In the genomic region with DNA sequence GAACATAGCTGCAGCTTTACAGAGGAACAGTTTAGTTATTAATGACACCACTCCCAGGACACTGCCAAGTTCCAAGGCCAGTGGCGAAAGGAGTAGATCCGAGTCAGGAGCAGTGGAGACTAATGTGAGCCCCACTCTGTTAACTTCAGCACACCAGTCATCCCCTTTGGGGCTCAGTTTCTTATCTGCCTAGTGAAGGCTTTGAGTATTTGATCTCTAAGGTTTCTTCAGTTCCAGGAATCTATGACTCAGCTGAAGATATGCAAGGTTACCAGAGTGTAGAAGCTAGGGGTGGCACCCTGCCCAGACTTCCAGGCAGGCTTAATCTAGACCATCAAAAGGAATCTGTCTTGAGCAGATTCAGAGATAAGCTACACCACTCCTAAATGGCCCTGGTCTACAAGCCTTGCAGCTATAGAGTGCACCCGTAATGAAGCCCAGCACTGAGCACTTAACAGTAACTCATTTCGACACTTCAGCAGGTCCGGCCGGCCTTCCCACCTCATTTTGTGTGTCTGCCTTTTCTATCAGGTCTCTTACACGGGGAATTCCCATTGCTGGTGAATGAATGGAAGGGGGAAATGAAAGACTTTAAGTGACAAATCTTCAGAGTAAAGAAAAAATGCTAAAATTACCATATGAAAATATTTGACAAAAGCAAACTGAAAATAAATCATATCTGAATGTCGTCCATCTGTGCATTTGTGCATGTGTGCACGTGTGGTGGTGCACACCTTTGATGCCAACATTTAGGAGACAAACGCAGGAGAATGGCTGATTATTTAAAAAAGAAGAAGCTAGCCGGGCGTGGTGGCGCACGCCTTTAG, we compare ENCODE assay signal across 8 mouse cellular contexts. TPM values are rescaled to one million over a fixed set of nuclear protein-coding genes. Genes with fewer than 3 reads are reported as not detected.
DNase-seq lines count a peak whose midpoint lies in the region.

No protein-coding gene starts in this region.

- peak; percentile 39 for DNase-seq in right cerebral cortex, adult 18-20 months
- DNase-seq in right cerebral cortex, postnatal 36 days (ENCODE audit: low spot score in 2 of 2), result no peak
- DNase-seq in adrenal gland, postnatal 25 days, result peak; percentile 81
- peak; percentile 78 to 80 for DNase-seq in kidney, adult 8-10 months
- peak; percentile 63 for DNase-seq in lung, postnatal 10 days
- no peak for DNase-seq in B cell, adult 2 months
- no peak for DNase-seq in spleen, postnatal 4 days (ENCODE audit: low spot score in 2 of 2)
- no peak for DNase-seq in cerebellum, postnatal 4 days (ENCODE audit: low spot score in 2 of 2)

RNA-seq across cellular contexts. Expression of a gene that starts 21.0 kb away (rescaled TPM):
- total RNA-seq in adrenal gland, postnatal 25 days (2021), result 91.9 and 110 TPM in 2 replicates

RNA-seq across cellular contexts. Expression of a gene that starts 28.2 kb away (rescaled TPM):
- total RNA-seq in adrenal gland, postnatal 25 days (2021), result 81.8 and 82.8 TPM in 2 replicates

RNA-seq across cellular contexts. Expression of a gene that starts 28.3 kb away (rescaled TPM):
- total RNA-seq in adrenal gland, postnatal 25 days (2021), result 302 and 348 TPM in 2 replicates

RNA-seq across cellular contexts. Expression of a gene that starts 47.9 kb away (rescaled TPM):
- 1.7 and 2.9 TPM in 2 replicates for total RNA-seq in adrenal gland, postnatal 25 days (2021)

RNA-seq across cellular contexts. Expression of a gene that starts 54.7 kb away (rescaled TPM):
- 4.6 and 9.1 TPM in 2 replicates for total RNA-seq in adrenal gland, postnatal 25 days (2021)

Comparison
In these comparisons a context has a peak if more than half of its experiments do, and no peak if none do; other contexts are left out.
1. DNase-seq: peak in right cerebral cortex, adult 18-20 months (single experiment), adrenal gland, postnatal 25 days (single experiment), kidney, adult 8-10 months (2 of 2) and lung, postnatal 10 days (single experiment); none in right cerebral cortex, postnatal 36 days (0 of 2), B cell, adult 2 months (0 of 2), spleen, postnatal 4 days (0 of 2) and cerebellum, postnatal 4 days (0 of 2).